Mouse (Mus musculus): ENCODE measurements around the gene Cmtm7.
"Not testable (repeated sequence)": the region's sequence is repeated elsewhere in the genome, so short reads cannot be mapped to it uniquely, and the experiment has no call there.

The Cmtm7 gene

GRCm38 (mm10) chr9:114728432-114728831 lies 53.2 kb downstream of the Cmtm7 start:
- DNase-seq (ENCODE audit: low spot score in 2 of 2): not testable (repeated sequence)

- no peak for DNase-seq (ENCODE audit: low spot score in 2 of 2)
These were observed 54.3 kb downstream of the Cmtm7 start for GRCm38 (mm10) chr9:114727315-114727714.

- DNase-seq (ENCODE audit: low spot score in 2 of 2): no peak
These were observed 64.9 kb downstream of the Cmtm7 start for GRCm38 (mm10) chr9:114716677-114717331.

GRCm38 (mm10) chr9:114713481-114713880 lies 68.2 kb downstream of the Cmtm7 start:
- no peak for DNase-seq (ENCODE audit: low spot score in 2 of 2)

- no peak for DNase-seq (ENCODE audit: low spot score in 2 of 2)
These were observed 71.3 kb downstream of the Cmtm7 start for GRCm38 (mm10) chr9:114710345-114710744.

GRCm38 (mm10) chr9:114707805-114708204 lies 73.9 kb downstream of the Cmtm7 start:
- DNase-seq (ENCODE audit: low spot score in 2 of 2): no peak
